Mouse (Mus musculus) intestine, postnatal 0 days (tissue): ENCODE results near the gene Fads3. TPM values are rescaled to one million over a fixed set of nuclear protein-coding genes. Genes with fewer than 3 reads are reported as not detected.
A peak's percentile ranks its signal among the peaks of the same experiment; 100 is the strongest.

Source experiments
- ATAC-seq: fragments of 200-750 bp; cut with Nextera tagmentation; 2 replicates; pipeline ENCODE4 v1.8.0; 2017; ENCODE audit warnings: mild to moderate bottlenecking, moderate TSS enrichment, moderate library complexity
- H3K27ac ChIP-seq: fragments of 300-500 bp; sonication (generic); 2 replicates; pipeline ENCODE4 v1.5.1; 2014; ENCODE audit warnings: mild to moderate bottlenecking, low read depth, low read length, moderate library complexity
- H3K27me3 ChIP-seq: fragments of 300-500 bp; sonication (generic); replicated peaks from 2 replicates; pipeline ENCODE4 v1.6.1; 2014; ENCODE audit warnings: low read length, mixed read lengths; ENCODE audit not compliant: control insufficient read depth, insufficient read depth
- H3K36me3 ChIP-seq: fragments of 300-500 bp; sonication (generic); 2 replicates; pipeline ENCODE4 v1.6.1; 2014; ENCODE audit warnings: mild to moderate bottlenecking, moderate library complexity; ENCODE audit not compliant: control insufficient read depth, insufficient read depth
- H3K4me1 ChIP-seq: fragments of 300-500 bp; sonication (generic); replicated peaks from 2 replicates; pipeline ENCODE4 v1.6.1; 2014; ENCODE audit warnings: antibody characterized with exemption, low read length, mixed read lengths; ENCODE audit not compliant: control insufficient read depth, insufficient read depth
- H3K4me2 ChIP-seq: fragments of 300-500 bp; sonication (generic); replicated peaks from 2 replicates; pipeline ENCODE4 v1.6.1; 2014; ENCODE audit warnings: low read depth, mild to moderate bottlenecking, moderate library complexity
- H3K4me3 ChIP-seq: fragments of 300-500 bp; sonication (generic); 2 replicates; pipeline ENCODE4 v1.5.1; 2014; ENCODE audit warnings: low read depth, low read length
- H3K9ac ChIP-seq: fragments of 300-500 bp; sonication (generic); 2 replicates; pipeline ENCODE4 v1.6.1; 2014; ENCODE audit warnings: mild to moderate bottlenecking, low read depth, low read length
- H3K9me3 ChIP-seq: fragments of 300-500 bp; sonication (generic); 2 replicates; pipeline ENCODE4 v1.6.1; 2016; ENCODE audit warnings: mixed run types; ENCODE audit not compliant: control insufficient read depth
- CTCF ChIP-seq: sonication (generic); IDR thresholded peaks from 2 replicates; pipeline ENCODE4 v1.5.1; 2016; ENCODE audit warnings: low read depth, mild to moderate bottlenecking, control low read depth, antibody characterized with exemption, moderate library complexity
- WGBS: fragments of 180-500 bp; shearing (Covaris S2); extraction: QIAGEN DNeasy Blood & Tissue Kit; methylation state at CpG from one replicate; pipeline ENCODE4 v1.1.7; 2014; 5-methylcytosine and 5-hydroxymethylcytosine counted together
- polyA plus RNA-seq: library from polyadenylated mRNA; unstranded; fragments of >200 nt; fragmentation: Nextera tagmentation; extraction: Ambion mirVana; gene quantifications from 2 replicates; pipeline ENCODE4 v1.2.1, GENCODE M21; 2015

Gene Fads3
- polyA plus RNA-seq, 1 experiment from 2014 or later, result 4.7 TPM

- no peak overlapping the region for H3K4me2 ChIP-seq
- no peaks in the 10 kb centered on the region for H3K9me3 ChIP-seq
- no peak overlapping the region for H3K9ac ChIP-seq
- peaks cover 25% of the 10 kb centered on the region; the same call in 1 of the 2 replicates for H3K36me3 ChIP-seq
- WGBS, result 92% methylated on average over 10 of the region's 10 CpGs
- H3K27ac ChIP-seq, result no peak overlapping the region
- no peak for TF ChIP-seq CTCF
- peaks cover 19% of the 10 kb centered on the region for H3K4me1 ChIP-seq
- ATAC-seq, result no peak
- H3K4me3 ChIP-seq, result no peak overlapping the region
- H3K27me3 ChIP-seq, result no peaks in the 10 kb centered on the region
Observed at GRCm38 (mm10) chr19:10053692-10054260, 12.4 kb downstream of the Fads3 start.

- H3K4me2 ChIP-seq, result no peak overlapping the region
- peaks cover 19% of the 10 kb centered on the region for H3K4me1 ChIP-seq
- no peak overlapping the region for H3K4me3 ChIP-seq
- ATAC-seq, result no peak
- no peaks in the 10 kb centered on the region for H3K9me3 ChIP-seq
- 84% methylated on average over 6 of the region's 6 CpGs for WGBS
- H3K9ac ChIP-seq, result no peak overlapping the region
- no peak for TF ChIP-seq CTCF
- no peaks in the 10 kb centered on the region for H3K27me3 ChIP-seq
- peaks cover 25% of the 10 kb centered on the region; the same call in 1 of the 2 replicates for H3K36me3 ChIP-seq
- H3K27ac ChIP-seq, result no peak overlapping the region
Observed at GRCm38 (mm10) chr19:10054361-10055075, 13.1 kb downstream of the Fads3 start.

GRCm38 (mm10) chr19:10055261-10055660 lies 13.9 kb downstream of the Fads3 start:
- no peak overlapping the region for H3K4me3 ChIP-seq
- ATAC-seq, result no peak
- H3K9me3 ChIP-seq, result no peaks in the 10 kb centered on the region
- TF ChIP-seq CTCF, result no peak
- WGBS, result 74% methylated on average over 3 of the region's 3 CpGs
- H3K27me3 ChIP-seq, result no peaks in the 10 kb centered on the region
- peaks cover 25% of the 10 kb centered on the region; the same call in 1 of the 2 replicates for H3K36me3 ChIP-seq
- no peak overlapping the region for H3K9ac ChIP-seq
- no peak overlapping the region for H3K27ac ChIP-seq
- peaks cover 15% of the 10 kb centered on the region for H3K4me1 ChIP-seq
- no peak overlapping the region for H3K4me2 ChIP-seq

- whole genome bisulfite sequencing, result 76% methylated on average over 22 of the region's 22 CpGs
Observed at GRCm38 (mm10) chr19:10055783-10056660, 14.7 kb downstream of the Fads3 start.

GRCm38 (mm10) chr19:10056686-10057085 lies 15.3 kb downstream of the Fads3 start:
- Histone ChIP-seq H3K27ac (peak overlapping the region; percentile 57), H3K9ac (no peak overlapping the region), H3K4me3 (no peak overlapping the region), H3K27me3 (no peaks in the 10 kb centered on the region), H3K9me3 (no peaks in the 10 kb centered on the region), H3K4me1 (peaks cover 8% of the 10 kb centered on the region), H3K4me2 (no peak overlapping the region; the same call in 1 of the 2 replicates), H3K36me3 (peaks cover 27% of the 10 kb centered on the region; the same call in 1 of the 2 replicates)
- TF ChIP-seq CTCF, result no peak
- WGBS, result 79% methylated on average over 3 of the region's 3 CpGs
- no peak for ATAC-seq

More at GRCm38 (mm10) chr19:10055783-10056660, 14.7 kb downstream of the Fads3 start:
- H3K27me3 ChIP-seq, result no peaks in the 10 kb centered on the region
- peaks cover 25% of the 10 kb centered on the region; the same call in 1 of the 2 replicates for H3K36me3 ChIP-seq
- H3K4me3 ChIP-seq, result no peak overlapping the region
- H3K27ac ChIP-seq, result peak overlapping the region; percentile 57
- TF ChIP-seq CTCF, result peak; percentile 47
- H3K9me3 ChIP-seq, result no peaks in the 10 kb centered on the region
- peak; percentile 16 for ATAC-seq
- 0 out of 2 replicates have a peak overlapping the region, but pooled peaks have one; percentile 9 for H3K4me2 ChIP-seq
- H3K4me1 ChIP-seq, result peaks cover 11% of the 10 kb centered on the region
- no peak overlapping the region for H3K9ac ChIP-seq
